Mouse (Mus musculus) cortical plate, adult 2 months (tissue): Measurements from ENCODE around the gene Gtf2ird2.

Experiments
- CTCF ChIP-seq: fragments of 200-500 bp; IDR thresholded peaks from 2 replicates; pipeline ENCODE4 v1.5.1; 2011; ENCODE audit warnings: mild to moderate bottlenecking, control low read depth, low read length; ENCODE audit not compliant: insufficient read depth; ENCODE audit errors: extremely low read depth
- POLR2A ChIP-seq: fragments of 200-500 bp; IDR thresholded peaks from 2 replicates; pipeline ENCODE4 v1.6.1; 2011; ENCODE audit warnings: mild to moderate bottlenecking, low read length, control low read depth; ENCODE audit not compliant: insufficient read depth; ENCODE audit errors: extremely low read depth

- TF ChIP-seq POLR2A (no peak), CTCF (no peak)
Observed at GRCm38 (mm10) chr5:134183162-134183561, 657 bp upstream of the Gtf2ird2 start.
